Mouse (Mus musculus) cerebellum, adult 9-10 months (tissue): ENCODE measurements around the gene Cyfip2.

Source experiments
- DNase-seq: peaks from one replicate; pipeline ENCODE4 v3.0.0; 2022

The Cyfip2 gene

DNA sequence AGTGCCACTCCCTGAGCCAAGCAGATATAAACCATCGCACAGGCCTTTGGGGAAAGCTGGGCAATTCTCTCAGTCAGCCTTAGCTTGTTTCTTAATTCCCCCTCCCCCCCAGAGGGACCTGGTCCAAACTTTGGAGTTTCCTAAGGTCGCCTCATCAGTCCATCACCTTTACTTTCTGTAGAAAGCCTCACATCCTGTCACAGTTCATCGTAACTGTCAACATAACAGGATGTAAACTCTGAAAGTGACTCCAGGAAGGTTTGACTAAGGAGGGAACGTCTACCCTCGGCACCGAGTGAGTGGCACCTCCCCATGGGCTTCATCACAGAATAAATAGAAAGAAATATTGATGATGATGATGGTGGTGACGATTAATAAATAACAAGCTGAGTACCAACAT, 4.9 kb downstream of the Cyfip2 start:
- DNase-seq, result peak; percentile 37

DNA sequence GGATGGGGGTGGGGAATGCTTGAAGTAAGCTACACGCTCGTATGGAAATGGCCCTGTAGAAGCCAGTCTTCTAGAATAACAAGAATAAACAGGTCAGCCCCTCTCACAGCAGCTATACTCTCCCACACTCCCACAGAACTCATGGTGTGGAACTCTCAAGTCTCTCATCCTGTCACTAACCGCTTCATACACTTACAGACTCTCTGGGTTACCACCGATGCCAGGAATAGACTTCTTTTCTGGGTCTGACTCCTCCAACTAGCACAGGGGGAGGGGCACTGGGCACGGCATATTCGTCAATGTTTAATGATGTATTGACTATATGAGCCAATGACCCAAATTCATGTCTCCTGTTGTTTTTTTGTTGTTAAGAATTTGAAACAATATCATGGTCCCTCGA, 5.9 kb downstream of the Cyfip2 start:
- DNase-seq, result peak; percentile 53

DNA sequence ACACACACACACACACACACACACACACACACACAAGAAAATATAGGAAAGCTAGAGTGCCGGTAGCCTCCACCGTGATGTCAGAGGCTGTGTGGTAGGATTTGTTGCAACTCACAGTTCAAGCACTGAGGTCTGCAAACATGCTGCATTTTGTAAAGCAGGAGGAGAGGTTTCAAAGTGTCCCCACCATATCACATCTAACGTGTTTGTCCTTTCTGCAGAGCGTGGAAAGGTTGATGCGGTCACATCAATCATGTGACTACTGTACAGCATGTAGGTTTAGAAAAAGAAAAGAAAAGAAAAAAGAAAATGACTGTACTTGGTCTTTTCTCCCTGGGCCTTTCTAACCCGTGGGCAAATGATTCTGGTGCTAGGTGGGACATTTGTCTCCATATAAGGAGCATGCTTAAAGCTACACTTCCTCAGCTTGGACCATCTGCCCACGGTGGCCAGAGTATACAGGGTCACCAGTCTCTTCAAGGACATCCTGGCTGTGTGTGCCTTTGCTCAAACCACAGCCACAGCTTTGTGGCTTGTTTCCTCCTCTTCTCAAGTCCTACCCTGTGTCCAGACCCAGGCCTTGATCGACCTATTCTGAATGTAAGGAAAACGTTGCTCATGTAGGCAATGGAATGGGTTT, 6.7 kb downstream of the Cyfip2 start:
- peak; percentile 43 for DNase-seq

DNA sequence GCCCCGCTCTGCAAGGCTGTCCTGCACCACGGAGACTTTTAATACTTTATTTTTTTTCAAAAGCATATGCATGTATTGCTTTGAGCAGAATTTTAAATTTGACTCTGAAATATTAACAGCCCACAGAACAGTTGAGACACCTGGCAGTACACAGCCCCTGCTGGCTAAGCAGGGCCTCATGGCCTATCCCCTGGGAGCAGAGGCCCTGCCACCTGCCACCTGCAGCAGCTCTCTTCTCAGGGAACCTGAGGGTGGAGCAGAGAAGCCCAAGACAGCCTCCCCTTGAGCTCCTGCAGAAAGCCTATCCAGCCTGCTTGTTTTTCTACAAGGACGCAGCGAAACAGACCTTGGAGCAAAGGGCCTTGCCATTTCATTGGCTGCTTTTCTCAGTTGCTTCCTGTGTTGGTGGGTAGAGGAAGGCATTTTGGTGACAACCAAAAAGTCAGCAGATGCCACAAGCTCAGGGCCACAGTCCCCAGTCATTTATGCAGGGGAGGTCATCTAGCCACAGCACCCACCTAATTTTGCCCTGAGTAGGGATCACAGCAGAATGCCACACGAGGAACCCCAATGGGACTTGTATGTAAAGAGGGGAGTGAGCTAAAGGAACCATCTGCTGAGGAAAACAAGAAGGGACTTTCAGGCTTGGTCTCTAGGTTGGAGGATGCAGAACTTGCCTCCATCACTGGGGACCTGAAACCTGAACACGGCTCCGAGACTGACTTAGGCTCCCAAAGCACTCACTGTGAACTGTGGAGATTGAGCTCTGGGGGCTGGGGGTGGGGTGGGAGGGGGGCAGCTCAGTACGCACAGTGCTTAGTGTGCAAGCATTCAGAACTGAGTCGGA, 7.6 kb downstream of the Cyfip2 start:
- peak; percentile 63 for DNase-seq

DNA sequence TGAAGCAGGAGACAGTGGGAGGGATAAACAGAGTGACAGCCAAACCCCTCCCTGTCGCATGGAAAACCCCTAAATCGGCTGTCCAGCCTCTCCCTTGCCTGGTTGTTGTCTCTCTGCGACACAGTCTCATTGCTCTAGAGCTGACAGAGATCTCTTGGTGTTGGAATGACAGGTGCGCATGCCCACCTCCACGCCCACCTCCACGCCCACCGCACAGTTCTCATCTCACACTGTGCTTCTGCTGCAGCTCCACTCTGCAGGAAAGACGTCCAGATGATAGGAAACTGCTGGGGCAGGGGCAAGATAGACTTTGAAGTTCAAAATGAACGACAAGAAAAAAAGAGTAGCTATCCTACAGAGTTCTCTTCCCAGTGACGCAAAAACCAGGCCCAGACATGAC, 8.6 kb downstream of the Cyfip2 start:
- peak; percentile 34 for DNase-seq

DNA sequence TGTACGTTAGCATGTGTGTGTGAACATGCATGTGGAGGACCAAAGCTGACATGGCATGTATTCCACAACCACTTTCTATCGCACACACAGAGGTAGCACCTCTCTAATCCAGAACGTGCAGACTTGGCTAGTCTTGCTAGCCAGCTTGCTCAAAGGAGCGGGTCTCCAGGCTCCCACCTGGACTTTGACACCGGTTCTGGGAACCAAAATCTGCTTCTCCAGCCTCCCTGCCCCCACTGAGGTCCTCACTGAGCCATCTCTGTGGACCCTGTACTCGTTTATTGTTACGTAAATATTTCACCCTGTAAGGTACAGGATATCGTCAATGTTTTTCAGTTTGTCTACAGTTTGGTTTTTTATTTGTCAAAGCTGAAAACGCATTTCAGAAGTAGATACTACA, 10.2 kb downstream of the Cyfip2 start:
- DNase-seq, result peak; percentile 38

DNA sequence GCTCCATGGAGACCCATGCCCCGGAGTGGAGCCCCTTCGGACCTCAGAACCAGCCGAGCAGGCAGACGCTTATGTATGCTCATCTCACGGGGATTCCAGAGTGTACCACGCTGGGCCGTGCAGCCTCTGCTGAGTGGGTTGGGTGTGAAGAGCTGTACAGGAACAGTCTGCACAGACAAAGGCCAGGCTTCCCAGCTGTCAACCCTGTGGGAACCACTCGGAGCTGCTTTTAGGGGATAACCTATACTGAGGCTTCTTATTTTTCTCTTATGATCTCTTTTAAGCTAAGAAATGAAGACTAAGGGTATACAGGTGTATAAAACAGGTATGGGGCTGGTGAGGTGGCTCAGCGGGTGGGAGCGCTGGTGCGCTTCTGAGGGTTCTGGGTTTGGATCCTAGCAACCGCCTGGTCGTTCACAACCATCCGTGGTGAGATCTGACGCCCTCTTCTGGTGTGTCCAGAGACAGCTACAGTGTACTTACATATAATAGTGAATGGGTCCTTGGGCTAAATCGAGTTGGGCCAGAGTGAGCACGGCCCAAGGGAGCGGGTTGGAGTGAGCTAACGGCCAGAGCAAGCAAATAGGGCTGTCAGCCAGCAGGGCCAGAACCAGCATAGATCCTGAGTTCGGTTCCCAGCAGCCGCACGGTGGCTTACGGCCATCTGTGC, 10.9 kb downstream of the Cyfip2 start:
- peak; percentile 55 for DNase-seq

DNA sequence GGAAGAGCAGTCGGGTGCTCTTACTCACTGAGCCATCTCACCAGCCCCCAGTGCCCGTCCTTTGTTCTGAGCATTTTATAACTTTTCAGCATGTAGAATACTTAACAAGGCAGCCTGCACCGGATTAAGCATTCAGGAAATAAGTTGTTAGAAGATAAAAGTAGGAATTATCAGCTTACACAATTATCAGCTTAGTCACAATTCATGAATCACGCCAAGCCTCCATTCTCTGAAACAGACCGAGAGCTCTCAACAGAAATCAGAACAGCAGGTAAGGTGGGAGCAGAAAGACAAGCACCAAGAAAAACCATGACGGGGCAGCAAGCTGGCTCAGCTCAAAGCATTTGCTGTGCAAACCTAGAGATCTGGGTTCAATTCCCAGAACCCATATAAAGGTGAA, 12.8 kb downstream of the Cyfip2 start:
- peak; percentile 36 for DNase-seq

DNA sequence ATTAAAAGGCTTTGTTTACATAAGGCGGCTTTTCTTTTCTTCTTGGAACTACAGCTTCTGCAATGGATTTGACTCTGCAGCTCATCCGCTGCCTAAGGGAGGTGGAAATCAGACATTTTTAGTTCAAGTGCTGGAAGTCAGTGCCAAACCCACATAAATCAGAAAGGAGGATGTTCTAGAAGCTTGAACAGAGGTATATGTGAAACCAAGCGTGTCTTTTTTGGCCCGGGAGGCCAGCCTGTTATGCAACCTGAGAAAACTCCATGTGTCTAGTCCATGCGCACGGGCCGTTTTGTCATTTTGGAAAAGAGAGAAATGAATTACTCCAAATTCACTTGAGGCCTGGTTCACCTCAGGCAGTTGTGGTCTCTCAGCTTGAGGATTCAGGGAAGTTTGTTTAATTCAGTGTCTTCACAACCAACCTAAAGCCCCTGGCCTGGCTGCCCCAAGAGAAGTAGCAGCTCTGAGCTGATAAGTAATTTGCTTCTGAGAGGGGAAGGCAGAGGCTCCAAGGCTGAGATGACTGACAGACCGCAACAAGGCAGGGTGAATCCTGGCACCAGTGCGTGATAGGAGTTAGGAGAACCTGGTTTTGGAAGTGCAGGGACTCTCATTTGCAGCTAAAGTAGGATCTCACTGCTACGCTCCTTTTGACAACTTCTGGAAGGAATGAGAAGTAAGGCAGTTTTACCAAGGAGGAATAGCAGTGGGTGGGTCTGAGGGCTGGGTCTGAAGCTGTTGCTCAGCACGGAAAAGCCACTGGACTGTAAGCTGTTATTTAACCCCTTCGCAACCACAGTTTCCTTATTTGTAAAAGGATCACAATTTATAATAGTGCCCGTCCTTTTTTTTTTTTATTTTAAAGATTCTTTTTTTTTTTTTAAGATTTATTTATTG, 13.5 kb downstream of the Cyfip2 start:
- peak; percentile 94 for DNase-seq

DNA sequence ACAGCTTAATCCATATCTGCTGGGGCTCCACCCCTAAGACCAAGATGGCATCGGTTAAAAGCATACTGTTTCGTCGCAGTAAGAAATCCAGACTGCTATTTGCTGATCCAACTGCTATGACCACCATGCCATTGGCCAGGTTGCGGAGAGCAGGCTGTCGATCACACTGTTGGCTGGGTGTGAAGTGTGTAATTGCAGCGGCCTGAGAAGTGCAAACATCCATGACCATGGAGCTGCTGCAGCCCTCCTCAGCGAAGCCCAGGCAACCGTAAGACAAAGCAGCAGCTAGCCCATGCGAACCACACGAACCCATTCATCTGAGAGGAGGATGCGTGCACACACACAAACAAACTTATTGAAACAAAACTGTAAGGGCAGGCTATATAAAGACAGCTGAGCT, 18.3 kb downstream of the Cyfip2 start:
- DNase-seq, result no peak

DNA sequence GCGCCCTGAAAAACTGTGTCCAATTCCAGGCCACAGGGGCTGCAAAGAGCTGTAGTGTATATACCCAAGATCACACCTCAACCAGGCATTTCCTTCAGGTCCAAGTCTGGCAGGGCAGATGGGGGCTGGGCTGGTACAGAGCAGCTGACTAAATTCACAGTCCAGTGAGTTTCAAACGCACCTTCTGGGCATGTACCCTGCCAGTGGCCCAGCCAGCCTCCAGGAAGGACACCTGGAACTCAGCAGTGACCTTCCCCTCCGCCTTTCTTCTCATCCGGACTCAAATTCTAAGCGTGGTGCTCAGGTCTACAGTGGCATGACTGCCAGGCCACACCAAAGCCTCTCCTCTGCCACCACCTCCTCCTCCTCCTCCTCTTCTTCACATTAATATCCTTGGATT, 19.2 kb downstream of the Cyfip2 start:
- peak; percentile 88 for DNase-seq

DNA sequence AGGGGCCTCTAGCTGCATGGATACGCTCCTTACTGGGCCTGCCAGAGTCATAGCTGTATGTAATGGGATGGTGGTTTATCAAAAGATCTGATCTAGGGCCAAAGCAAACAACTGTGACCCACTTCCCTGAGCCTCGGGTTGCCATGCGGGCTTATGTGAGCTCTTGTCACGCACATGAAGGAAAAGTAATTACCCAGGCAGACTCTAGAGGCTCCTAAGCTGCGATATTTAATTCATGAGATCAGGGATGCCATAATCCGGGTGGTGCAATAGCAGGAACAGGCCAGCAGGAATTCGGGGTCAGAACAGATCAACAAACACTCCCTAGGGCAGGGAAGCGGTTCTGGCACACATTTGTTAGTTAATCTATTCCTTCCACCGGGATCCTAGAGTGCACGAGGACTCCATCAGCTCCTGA, 21.7 kb downstream of the Cyfip2 start:
- DNase-seq, result peak; percentile 63

DNA sequence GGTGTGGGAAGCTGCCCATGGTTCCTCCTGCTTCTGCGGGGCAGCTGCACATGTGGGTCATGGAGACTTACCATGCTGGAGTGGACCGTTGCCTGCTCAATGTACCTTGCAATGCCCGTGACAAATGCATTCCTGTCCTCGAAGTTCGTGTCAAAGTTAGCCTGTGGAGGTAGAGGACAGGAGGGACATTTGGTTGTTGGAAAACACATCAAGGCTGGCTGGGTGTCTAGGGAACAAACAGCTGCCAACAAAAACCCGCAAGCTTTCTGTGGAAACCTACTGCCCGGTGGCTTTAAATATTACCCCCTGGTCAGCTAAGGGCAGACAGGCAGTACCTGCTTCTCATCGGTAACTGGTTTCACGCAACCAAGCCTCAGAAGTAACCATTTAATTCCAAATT, 23.1 kb downstream of the Cyfip2 start:
- DNase-seq, result no peak

DNA sequence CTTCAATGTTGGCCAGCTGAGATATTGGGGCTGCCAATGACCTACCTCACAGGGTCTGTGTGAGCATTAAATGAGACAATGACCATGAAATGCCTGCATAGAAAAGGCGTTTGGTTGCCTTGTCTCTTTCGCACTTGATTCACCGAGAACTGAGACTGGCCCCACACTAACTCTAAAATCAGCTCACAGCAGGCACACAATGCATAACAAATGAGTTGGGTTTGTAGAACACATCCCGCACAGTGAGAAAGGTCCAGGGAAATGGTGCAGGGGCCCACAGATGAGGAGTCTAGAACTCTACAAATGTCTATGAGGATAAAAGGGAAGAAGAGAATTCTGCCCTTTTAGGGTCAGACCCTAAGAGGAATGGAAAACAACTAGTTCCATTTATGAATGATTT, 23.6 kb downstream of the Cyfip2 start:
- DNase-seq, result no peak

DNA sequence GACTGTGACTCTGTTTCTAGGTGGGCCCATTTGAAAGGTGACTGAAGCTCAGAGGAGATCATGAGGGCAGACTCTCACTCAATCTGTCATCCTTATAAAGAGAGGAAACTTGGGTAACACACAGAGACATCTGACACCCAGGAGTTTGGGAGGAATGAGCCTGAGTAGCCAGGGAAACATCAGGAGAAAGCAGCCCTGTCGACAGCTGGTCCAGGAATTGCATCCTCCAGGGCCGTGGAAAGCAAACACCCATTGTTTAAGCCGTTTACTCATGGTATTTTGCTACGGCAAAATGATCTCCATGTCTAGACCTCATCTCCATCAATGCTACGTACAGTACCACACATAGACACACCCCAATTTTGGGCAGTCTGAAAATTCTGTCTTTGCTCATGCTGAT, 24.6 kb downstream of the Cyfip2 start:
- DNase-seq, result no peak

DNA sequence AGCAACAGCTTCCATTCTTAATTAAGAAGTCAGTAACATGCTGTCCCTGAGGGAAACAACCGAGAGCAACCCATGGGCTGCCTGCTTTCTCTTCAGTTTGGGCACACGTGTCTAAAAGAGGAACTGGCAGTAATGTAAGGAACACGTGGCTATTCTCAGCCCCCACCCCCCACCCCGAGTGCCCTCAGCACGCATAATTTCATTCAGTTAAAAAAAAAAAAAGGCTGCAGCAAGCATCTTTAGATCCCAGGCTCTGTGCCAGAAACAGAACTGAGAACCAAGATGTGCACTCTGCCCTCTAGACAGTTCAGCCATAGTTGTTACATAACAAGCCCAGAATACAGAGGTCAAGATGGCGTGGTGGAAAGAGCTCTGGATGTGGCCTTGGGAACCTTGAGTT, 25.9 kb downstream of the Cyfip2 start:
- DNase-seq, result peak; percentile 62

DNA sequence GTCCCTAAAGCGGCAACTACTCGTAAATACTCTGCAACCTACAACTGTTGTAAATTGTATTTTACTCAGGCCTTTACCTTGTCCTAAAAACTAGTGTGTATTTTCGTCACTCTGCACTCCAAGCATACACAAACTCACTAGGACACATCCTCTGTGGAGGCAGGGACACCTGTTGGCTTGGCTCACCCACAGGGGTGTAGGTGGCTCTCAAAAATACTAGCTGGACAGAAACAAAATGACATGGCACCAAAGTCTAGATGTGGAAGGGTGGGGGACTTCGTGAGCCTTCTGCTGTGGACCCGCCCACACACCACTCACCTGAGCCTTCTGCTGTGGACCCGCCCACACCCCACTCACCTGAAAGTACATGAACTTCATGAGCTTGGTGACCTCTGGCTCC, 28.9 kb downstream of the Cyfip2 start:
- DNase-seq, result no peak

DNA sequence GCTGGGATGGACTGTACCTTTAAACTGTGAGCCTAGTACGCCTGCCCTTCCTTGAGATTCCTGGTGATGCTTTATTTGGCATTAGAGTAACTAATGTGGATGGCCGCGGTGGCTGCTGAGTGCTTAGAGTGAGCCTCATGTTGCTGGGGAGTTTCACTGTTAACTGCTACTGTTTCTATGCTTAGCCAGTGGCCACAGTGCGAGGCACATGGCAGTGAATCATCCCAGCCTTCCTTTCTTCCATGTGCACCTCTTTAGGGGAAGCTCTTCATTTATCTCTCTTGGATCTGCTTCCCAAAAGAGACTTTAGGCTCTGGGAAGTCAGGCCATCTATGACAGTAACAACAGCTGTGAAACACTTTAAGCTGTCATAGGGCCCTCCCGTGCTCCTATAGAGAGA, 30.0 kb downstream of the Cyfip2 start:
- no peak for DNase-seq

DNA sequence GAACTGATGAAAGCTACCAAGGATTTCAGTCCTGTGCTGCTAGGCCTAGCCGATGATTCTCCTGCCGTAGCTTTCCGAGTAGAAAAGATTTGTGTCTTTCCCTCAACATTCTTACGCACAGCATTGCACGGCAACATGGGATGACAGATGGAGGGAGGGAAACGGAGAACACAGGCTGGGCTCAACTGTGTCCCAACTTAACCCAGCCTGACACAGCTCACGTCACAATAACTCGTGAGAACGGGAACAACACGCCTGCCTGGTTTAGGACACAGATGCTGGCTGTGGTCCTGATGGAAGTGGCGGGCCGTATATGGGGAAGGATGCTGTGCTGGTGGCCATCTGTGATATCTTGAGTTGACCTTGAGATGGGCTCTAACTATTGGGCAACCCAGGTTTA, 34.0 kb downstream of the Cyfip2 start:
- no peak for DNase-seq

DNA sequence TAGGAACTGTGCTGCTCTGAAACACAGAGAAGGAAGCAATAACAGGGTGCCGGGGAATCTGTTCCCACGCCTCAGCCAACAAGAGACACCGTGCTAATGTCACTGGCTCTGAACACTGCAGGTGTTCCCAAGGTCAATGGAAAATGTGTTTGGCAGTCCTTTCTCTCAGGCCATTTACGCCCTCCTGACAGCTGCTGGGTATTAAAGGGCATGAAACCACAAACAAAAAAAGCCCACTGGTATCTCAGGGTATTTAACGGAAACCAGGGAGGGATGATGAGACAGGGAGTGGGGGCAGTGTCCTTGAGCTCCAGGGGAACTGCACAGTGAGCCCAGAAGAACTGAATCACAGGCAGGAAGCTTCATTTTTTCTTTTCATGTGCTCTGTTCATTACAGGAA, 34.5 kb downstream of the Cyfip2 start:
- no peak for DNase-seq

DNA sequence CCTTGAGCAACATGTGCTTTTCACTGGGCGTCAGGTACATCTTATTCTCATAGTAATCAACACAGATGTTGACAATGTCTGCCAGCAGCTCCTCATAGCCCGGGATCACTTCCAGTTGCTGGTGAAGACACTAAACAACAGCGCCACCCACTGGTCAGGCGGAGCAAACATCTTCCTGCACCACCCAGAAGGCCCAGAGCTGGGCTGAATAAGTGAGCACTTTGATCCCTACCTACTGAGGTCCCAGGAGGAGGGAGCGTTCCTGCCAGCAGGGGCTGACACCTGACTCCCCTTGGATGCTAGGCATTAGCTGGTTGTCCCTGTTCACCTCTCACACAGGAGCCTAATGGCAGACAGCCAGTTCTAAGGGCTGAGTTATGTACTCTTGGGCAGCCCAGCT, 35.9 kb downstream of the Cyfip2 start:
- peak; percentile 63 for DNase-seq

DNA sequence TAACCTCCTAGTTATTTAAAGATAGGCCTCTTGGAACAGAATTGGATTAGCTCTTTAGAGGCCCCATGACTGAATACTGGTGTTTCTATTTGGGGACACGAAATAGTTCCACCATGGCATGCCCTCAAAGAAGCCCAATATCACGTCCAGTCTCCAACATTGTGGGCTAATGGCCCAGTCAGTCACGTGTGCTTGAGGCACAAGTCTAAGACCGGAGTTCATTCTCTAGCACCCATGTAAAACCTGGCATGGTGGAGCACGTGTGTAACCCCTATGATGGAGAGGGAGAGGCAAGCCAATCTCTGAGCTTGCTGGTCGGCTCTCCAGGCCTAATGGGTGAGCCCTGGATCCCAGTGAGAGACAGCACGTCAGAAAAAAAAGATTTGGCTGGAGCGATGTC, 36.5 kb downstream of the Cyfip2 start:
- no peak for DNase-seq

DNA sequence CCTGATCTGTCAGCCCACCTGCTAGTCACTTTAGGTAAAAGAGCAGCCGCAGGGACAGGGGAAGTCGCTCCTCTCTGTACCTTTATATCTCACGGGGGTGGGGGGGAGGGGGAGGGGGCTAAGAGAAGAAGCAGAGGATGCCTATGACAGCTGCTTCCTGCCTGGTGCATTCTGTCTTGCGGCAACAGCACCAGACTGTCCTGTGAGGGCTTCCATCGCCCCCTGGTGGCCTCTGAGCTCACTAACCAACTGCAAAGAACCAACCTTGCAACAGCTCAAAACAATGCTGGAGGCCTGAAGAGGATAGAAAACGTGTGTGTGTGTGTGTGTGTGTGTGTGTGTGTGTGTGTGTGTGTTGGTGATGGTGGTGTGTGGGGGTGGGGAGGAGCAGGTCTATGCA, 37.4 kb downstream of the Cyfip2 start:
- peak; percentile 83 for DNase-seq
